Mouse (Mus musculus): ENCODE measurements around the gene Tdp2. TPM values are rescaled to one million over a fixed set of nuclear protein-coding genes. Genes with fewer than 3 reads are reported as not detected.
A peak's percentile ranks its signal among the peaks of the same experiment; 100 is the strongest.

Gene Tdp2
- polyA plus RNA-seq (2012; rRNA removed) = 28.8 and 30.2 TPM in 2 replicates

DNA sequence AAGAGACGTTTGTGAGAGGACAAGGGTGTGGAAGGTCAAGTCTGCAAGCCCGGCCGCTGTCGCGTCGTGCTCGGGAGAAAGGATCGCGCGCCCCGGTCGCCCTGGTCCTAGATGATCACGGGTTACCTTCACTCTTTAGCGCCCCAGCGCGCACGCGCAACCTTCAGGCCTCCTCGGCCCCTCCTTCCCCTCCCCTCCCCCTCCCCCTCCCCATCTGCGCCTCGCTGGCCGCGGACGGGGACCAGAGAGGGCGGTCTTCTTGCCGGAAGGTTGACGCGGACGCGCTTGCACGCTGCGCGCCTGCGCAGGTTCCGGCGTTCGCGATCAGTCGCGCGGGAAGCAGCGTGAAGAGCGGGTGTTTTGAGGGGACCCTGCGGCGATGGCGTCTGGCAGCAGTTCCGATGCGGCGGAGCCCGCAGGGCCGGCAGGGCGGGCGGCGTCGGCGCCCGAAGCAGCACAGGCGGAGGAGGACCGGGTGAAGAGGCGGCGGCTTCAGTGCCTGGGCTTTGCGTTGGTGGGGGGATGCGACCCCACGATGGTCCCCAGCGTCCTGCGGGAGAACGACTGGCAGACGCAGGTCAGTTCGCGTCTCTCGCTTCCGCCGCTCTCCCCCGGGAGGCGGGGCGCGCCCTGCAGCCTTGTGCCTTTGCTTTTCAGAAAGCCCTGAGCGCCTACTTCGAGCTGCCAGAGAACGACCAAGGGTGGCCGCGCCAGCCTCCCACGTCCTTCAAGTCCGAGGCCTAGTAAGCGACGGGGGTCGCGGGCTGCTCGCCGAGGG, at the start of gene Tdp2, which contains the start of gene Acot13:
TSS of gene Tdp2 (plus strand) at position 327 of the 778 bp plus-strand sequence.
TSS of gene Acot13 (minus strand) at position 188 of the 778 bp plus-strand sequence.
- DNase-seq (ENCODE audit: extremely low spot score in 1 of 2, low spot score in 1 of 2) = peak; percentile 80 to 92

DNA sequence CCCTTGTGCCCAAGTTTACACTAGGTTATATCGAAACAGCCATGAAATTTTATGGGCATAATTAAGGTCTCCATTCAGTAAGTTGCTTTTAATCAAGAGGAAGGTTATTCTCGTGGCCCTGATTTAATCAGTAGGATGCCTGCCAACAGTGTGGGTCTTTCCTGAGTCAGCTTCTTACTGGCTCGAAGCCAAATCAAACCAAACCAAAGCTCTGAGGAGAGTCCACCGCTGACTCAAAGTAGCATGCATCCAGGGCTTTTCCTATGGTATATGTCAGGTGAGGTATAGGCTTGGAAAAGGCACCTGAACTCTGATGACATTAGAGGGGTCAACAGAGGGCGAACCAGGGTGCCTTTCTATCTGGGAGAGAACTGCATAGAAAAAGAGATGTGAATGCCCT, 49.6 kb upstream of the Tdp2 start:
- no peak for DNase-seq (ENCODE audit: extremely low spot score in 1 of 2, low spot score in 1 of 2)

GRCm38 (mm10) chr13:24786014-24786490, 45.4 kb upstream of the Tdp2 start:
- DNase-seq (ENCODE audit: extremely low spot score in 1 of 2, low spot score in 1 of 2) = peak in 1 of 2 experiments; percentile 51

- DNase-seq (ENCODE audit: extremely low spot score in 1 of 2, low spot score in 1 of 2) = no peak
Observed at GRCm38 (mm10) chr13:24787477-24787876, 44.0 kb upstream of the Tdp2 start.

- DNase-seq (ENCODE audit: extremely low spot score in 1 of 2, low spot score in 1 of 2) = no peak
Observed at GRCm38 (mm10) chr13:24791349-24791748, 40.1 kb upstream of the Tdp2 start.

DNA sequence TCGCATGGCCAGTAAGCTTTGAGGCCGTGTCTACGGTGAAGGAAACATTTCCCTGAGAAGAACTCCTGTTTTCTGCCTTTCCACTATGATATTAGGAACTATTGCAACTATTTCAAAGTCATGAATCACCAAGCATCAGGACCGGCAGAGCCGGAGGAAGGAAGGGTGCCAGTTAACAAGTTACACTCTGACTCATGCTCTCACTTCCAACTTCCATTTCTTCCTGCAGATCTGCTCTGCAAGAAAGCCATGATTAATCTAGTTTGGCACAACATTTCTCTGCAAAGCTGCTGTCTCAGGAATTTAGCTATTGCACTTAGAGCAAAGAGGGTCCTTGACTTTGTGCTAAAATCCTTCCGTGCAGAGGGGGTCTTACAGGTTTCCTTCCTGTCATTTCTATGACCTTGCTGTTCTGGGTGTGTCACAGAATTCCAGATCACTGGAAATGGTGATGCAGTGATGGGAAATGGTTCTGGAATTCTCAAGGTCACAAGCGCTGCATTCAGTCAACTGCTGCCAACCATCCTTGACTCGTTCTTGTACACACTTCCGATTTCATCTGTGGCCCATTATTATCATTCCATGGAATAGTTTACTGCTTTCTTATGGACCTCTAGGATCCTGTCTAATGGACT, 39.0 kb upstream of the Tdp2 start:
- peak in 1 of 2 experiments; percentile 61 for DNase-seq (ENCODE audit: extremely low spot score in 1 of 2, low spot score in 1 of 2)

GRCm38 (mm10) chr13:24798686-24799085, 32.8 kb upstream of the Tdp2 start:
- no peak for DNase-seq (ENCODE audit: extremely low spot score in 1 of 2, low spot score in 1 of 2)

- no peak for DNase-seq (ENCODE audit: extremely low spot score in 1 of 2, low spot score in 1 of 2)
Observed at GRCm38 (mm10) chr13:24799378-24799777, 32.1 kb upstream of the Tdp2 start.

DNA sequence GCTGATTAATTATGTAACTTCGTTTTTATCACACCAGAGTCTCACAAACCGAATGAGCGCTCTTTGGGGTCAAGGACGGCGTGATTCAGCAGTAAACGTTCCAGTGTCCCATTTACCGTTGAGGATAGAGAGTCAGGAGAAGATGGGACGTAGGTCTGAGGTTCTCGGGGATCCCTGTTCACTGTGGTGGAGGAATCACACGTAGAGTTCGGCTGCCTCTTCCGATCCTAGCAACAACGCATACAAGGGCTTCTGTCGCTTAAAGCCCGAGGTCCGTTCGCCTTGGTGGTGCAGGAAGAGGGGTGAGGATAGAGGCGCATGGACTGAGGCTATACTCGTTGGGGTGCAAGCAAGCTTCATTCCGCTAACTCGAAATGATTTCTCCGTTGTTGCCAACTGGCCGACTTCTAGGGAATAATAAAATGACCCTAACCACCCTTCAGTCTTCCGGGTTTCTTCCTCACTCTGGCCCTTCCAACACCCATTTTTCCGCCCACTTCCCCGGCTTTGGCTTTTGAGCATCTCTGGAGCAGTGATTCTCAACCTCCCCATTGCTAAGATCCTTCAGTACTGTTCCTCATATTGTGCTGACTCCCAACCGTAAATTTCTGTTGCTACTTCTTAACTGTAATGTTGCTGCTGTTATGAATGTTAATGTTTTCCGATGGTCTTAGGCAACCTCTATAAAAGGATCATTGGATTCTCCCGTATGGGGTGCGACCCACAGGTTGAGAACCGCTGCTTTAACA, 31.4 kb upstream of the Tdp2 start:
- peak in 1 of 2 experiments; percentile 45 for DNase-seq (ENCODE audit: extremely low spot score in 1 of 2, low spot score in 1 of 2)

DNA sequence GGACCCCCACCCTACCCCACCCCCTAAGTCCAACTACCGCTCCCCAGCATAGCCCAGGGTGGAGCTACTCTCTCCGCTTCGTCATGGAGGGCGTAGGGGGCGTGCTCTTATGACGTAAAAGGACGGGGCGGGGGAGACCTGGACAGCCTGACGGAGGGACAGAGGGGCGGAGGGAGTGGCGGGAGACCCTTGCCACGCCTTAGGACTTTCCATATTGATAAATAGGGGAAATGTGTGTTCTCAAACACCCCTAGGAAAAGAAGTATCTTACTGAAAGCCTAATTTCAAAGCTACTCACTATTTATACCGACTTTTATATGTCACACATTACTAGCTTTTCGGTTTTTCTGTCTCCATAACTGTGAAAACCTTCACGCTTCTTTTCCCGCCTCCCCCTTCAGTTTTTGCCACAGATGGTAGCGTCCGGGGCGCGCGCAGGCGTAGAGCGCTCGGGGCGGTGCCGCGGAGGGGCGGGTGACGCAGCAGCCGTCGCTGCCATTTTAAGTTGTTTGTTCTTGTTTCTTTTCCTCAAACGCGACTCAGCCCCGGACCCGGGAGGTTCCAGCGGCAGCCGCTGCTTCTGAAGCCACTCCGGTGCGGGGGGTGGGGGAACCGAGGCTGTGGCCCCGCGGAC, 30.7 kb upstream of the Tdp2 start:
- peak; percentile 95 to 96 for DNase-seq (ENCODE audit: extremely low spot score in 1 of 2, low spot score in 1 of 2)

DNA sequence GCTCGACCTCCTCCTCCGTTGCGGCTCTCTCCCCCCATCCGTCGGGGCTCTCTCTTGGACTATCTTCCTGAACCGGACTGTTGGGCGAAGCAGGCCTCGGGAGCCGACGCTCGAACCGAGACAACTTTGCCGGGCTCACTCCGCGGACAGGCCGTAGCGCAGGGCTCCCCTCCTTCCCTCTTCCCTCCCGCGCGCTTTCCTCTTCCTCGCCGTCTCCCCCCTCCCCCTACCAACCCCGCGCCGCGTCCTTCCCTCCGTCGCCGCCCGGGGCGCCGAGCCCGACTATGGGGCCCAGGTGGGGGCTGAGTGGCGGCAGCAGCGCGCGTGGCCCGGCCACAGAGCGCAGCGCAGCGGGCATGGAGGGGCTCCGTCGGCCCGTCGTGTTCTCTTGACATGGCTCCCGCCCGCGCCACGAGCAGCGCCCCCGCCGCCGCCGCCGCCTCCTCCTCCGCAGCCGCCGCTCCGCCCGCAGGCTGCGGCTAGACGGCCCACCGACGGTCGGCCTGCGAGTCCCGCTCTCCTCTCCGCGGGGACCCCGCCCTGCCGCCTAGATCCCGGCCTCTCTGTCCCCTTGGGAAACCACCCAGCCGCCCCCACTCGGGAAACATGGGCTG, 30.1 kb upstream of the Tdp2 start, which contains the start of gene BC005537:
TSS of gene BC005537 (plus strand) at position 350 of the 614 bp plus-strand sequence.
- peak in 1 of 2 experiments; percentile 33 for DNase-seq (ENCODE audit: extremely low spot score in 1 of 2, low spot score in 1 of 2)

GRCm38 (mm10) chr13:24802131-24802691, 29.3 kb upstream of the Tdp2 start:
- peak in 1 of 2 experiments; percentile 45 for DNase-seq (ENCODE audit: extremely low spot score in 1 of 2, low spot score in 1 of 2)

DNA sequence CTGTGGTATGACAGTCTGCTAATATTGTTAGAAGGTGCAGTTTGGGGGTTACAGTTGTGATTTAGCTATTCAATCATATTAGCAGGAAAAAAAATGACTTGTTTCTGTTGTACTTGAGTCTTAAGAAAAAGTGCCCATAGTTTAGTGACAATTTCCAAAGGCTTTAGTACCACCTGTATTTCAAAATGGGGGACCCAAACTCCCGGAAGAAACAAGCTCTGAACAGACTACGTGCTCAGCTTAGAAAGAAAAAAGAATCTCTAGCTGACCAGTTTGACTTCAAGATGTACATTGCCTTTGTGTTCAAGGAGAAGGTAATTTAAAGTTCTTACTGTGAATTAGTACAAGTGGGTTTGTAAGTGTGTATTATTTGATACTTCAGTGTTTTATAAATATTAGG, 28.3 kb upstream of the Tdp2 start:
- no peak for DNase-seq (ENCODE audit: extremely low spot score in 1 of 2, low spot score in 1 of 2)

- DNase-seq (ENCODE audit: extremely low spot score in 1 of 2, low spot score in 1 of 2) = no peak
Observed at GRCm38 (mm10) chr13:24806079-24806478, 25.4 kb upstream of the Tdp2 start.

DNA sequence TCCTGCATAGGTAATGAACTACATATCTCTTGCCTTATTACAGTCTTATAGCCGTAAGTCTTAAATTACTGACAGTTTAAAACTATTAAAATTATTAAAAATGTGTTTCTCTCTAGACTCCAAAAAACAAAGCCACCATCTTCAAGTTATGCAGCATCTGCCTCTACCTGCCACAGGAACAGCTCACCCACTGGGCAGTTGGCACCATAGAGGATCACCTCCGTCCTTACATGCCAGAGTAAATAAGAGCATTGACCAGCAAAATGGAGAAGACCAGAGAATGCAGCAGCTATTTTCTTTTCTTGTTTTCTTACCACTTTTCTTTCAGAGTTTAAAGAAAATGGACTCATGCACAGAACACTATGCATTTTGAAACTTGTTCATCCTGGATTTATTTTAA, 19.0 kb upstream of the Tdp2 start:
- no peak for DNase-seq (ENCODE audit: extremely low spot score in 1 of 2, low spot score in 1 of 2)

GRCm38 (mm10) chr13:24814616-24815015, 16.9 kb upstream of the Tdp2 start:
- no peak for DNase-seq (ENCODE audit: extremely low spot score in 1 of 2, low spot score in 1 of 2)

DNA sequence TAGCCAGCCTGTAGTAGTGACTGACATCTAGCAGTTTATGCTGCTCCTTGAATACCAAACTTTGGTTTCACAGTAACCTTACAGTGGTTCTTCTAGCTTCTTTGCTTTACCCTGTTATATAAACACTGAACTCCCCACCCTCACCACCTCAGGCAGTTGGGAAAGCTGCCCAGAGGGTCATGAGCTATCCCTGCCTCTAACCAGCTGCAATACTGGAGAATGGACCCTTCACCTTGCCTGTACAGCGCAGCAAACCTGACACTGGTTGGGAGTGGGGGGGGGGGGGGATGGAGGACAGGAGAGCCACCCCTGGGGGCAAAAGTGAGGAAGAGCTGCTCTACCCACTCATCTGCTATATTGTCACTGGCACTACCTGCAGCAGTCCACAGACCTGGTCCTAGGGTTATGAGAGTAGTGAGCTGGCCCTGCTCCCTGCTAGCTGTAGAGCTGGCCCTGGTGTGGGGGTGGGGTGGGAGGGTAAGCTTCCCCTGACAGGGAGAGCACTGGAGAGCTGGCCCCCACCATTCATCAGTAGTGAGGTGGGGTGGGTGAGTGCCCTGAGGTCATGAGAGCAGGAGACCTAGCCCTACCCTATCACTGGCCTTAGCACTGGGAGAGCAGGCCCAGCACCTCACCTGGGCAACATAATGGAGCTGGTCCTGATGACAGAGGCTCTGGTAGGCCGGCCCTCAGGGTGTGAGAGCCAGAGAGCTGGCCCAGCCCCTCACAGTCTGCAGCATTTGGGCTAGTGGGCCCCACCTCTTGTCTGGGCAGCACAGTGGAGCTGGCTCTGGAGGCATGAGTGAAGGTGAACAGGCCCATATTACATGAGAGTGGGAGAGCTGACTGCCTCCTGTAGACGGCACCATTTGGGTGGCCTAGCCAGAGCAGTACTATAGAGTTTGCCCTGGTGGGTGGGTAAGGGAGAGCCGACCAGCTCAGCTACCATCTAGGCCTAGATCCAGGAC, 15.1 kb upstream of the Tdp2 start:
- no peak for DNase-seq (ENCODE audit: extremely low spot score in 1 of 2, low spot score in 1 of 2)

DNA sequence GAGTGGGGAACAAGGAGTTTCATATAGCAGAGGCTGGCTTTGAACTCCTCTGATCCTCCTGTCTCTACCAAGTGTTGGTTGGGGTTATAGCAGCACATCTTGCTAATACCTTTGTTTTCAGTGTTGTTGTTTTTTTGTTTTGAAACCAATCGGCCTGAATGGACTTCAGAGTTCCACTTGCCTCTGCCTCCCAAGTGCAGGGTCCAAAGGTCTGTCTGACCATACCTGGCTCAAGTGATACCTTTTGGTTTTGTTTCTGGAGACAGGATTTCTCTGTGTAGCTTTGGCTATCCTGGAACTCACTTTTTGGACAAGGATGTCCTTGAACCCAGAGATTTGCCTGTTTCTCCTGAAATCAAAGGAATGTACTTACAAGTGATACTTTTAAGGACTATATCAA, 11.5 kb upstream of the Tdp2 start:
- DNase-seq (ENCODE audit: extremely low spot score in 1 of 2, low spot score in 1 of 2) = no peak
